Mouse (Mus musculus) MEL (cell line): Measurements from ENCODE around the gene Tulp4. TPM values are rescaled to one million over a fixed set of nuclear protein-coding genes. Genes with fewer than 3 reads are reported as not detected.

Experiments used
- DNase-seq: peaks from one replicate; pipeline ENCODE4 v3.0.0; 2011; ENCODE audit warnings: low read depth, low spot score
- H3K27ac ChIP-seq: 2 replicates; pipeline ENCODE4 v1.5.1; 2012; ENCODE audit warnings: low read depth, mild to moderate bottlenecking, control low read depth, low read length, moderate library complexity; ENCODE audit not compliant: control insufficient read depth
- H3K27me3 ChIP-seq, 2 experiments: fragments of 150-350 bp in 1 of 2; sonication (generic) in 1 of 2; 2 replicates each; pipeline ENCODE4 v1.6.1; 2012; ENCODE audit warnings: low read length in 2 of 2, mild to moderate bottlenecking in 2 of 2, improper control_type of control experiment in 1 of 2, moderate library complexity in 1 of 2; ENCODE audit not compliant: insufficient read depth in 2 of 2, control insufficient read depth in 1 of 2
- H3K36me3 ChIP-seq, 2 experiments: 2 replicates each; pipeline ENCODE4 v1.6.1; 2012 to 2014; ENCODE audit warnings: low read length in 2 of 2, improper control_type of control experiment in 1 of 2, inconsistent platforms in 1 of 2, mild to moderate bottlenecking in 1 of 2; ENCODE audit not compliant: insufficient read depth in 2 of 2, control insufficient read depth in 1 of 2
- H3K4me1 ChIP-seq, 2 experiments: fragments of 150-350 bp in 1 of 2; sonication (generic) in 1 of 2; 2 replicates each; pipeline ENCODE4 v1.6.1; 2012; ENCODE audit warnings: low read length in 2 of 2, improper control_type of control experiment in 1 of 2, mild to moderate bottlenecking in 1 of 2; ENCODE audit not compliant: insufficient read depth in 2 of 2, control insufficient read depth in 1 of 2
- H3K4me3 ChIP-seq, 2 experiments: fragments of 150-350 bp in 1 of 2; sonication (generic) in 1 of 2; 2 replicates each; pipeline ENCODE4 v1.5.1; 2012; ENCODE audit warnings: low read depth in 2 of 2, low read length in 2 of 2, mild to moderate bottlenecking in 2 of 2, moderate library complexity in 2 of 2, control low read depth in 1 of 2, improper control_type of control experiment in 1 of 2; ENCODE audit not compliant: control insufficient read depth in 1 of 2, insufficient read depth in 1 of 2
- H3K79me2 ChIP-seq: 2 replicates; pipeline ENCODE4 v1.6.1; 2012; ENCODE audit warnings: mild to moderate bottlenecking, low read length, moderate library complexity; ENCODE audit not compliant: control insufficient read depth, poor library complexity, insufficient read depth
- H3K9ac ChIP-seq: 2 replicates; pipeline ENCODE4 v1.6.1; 2012; ENCODE audit warnings: low read depth, mild to moderate bottlenecking, control low read depth, low read length, moderate library complexity; ENCODE audit not compliant: control insufficient read depth, poor library complexity, severe bottlenecking
- H3K9me3 ChIP-seq: fragments of 150-350 bp; sonication (generic); replicated peaks from 2 replicates; pipeline ENCODE4 v1.6.1; 2012; ENCODE audit warnings: mild to moderate bottlenecking, low read length, improper control_type of control experiment, moderate library complexity; ENCODE audit not compliant: insufficient read depth
- BHLHE40 ChIP-seq: IDR thresholded peaks from 2 replicates; pipeline ENCODE4 v1.6.1; 2012; ENCODE audit warnings: low read depth, mild to moderate bottlenecking, inconsistent platforms, low read length, improper control_type of control experiment, borderline replicate concordance
- CHD1 ChIP-seq: IDR thresholded peaks from 2 replicates; pipeline ENCODE4 v1.6.1; 2012; ENCODE audit warnings: low read depth, mild to moderate bottlenecking, inconsistent platforms, low read length, improper control_type of control experiment
- CHD2 ChIP-seq: IDR thresholded peaks from 2 replicates; pipeline ENCODE4 v1.6.1; 2011; ENCODE audit warnings: low read length, improper control_type of control experiment
- ELF1 ChIP-seq: IDR thresholded peaks from 2 replicates; pipeline ENCODE4 v1.6.1; 2014; ENCODE audit warnings: low read depth, mild to moderate bottlenecking, inconsistent platforms, low read length, improper control_type of control experiment, moderate library complexity
- ETS1 ChIP-seq: IDR thresholded peaks from 2 replicates; pipeline ENCODE4 v1.6.1; 2012; ENCODE audit warnings: low read depth, mild to moderate bottlenecking, inconsistent platforms, low read length, improper control_type of control experiment, moderate library complexity
- GABPA ChIP-seq: IDR thresholded peaks from 2 replicates; pipeline ENCODE4 v1.6.1; 2012; ENCODE audit warnings: low read depth, mild to moderate bottlenecking, inconsistent platforms, low read length, improper control_type of control experiment, moderate library complexity
- GATA1 ChIP-seq: IDR thresholded peaks from 2 replicates; pipeline ENCODE4 v1.6.1; 2011; ENCODE audit warnings: low read depth, low read length, improper control_type of control experiment
- HCFC1 ChIP-seq: IDR thresholded peaks from 2 replicates; pipeline ENCODE4 v1.6.1; 2012; ENCODE audit warnings: low read depth, mild to moderate bottlenecking, inconsistent platforms, low read length, improper control_type of control experiment, moderate library complexity
- JUND ChIP-seq: IDR thresholded peaks from 2 replicates; pipeline ENCODE4 v1.6.1; 2011; ENCODE audit warnings: low read depth, mild to moderate bottlenecking, improper control_type of control experiment, low read length
- MAX ChIP-seq: IDR thresholded peaks from 2 replicates; pipeline ENCODE4 v1.6.1; 2011; ENCODE audit warnings: low read length, improper control_type of control experiment
- MEF2A ChIP-seq: IDR thresholded peaks from 2 replicates; pipeline ENCODE4 v1.6.1; 2014; ENCODE audit warnings: low read depth, mild to moderate bottlenecking, inconsistent platforms, low read length, improper control_type of control experiment; ENCODE audit not compliant: poor library complexity, insufficient replicate concordance, severe bottlenecking; ENCODE audit errors: extremely low read depth
- MYC ChIP-seq: IDR thresholded peaks from 2 replicates; pipeline ENCODE4 v1.6.1; 2011; ENCODE audit warnings: low read depth, mild to moderate bottlenecking, low read length, improper control_type of control experiment, moderate library complexity
- NRF1 ChIP-seq: IDR thresholded peaks from 2 replicates; pipeline ENCODE4 v1.6.1; 2014; ENCODE audit warnings: low read depth, mild to moderate bottlenecking, inconsistent platforms, low read length, improper control_type of control experiment, moderate library complexity; ENCODE audit not compliant: poor library complexity, insufficient read depth, severe bottlenecking
- POLR2AphosphoS5 ChIP-seq: IDR thresholded peaks from 2 replicates; pipeline ENCODE4 v1.6.1; 2012; ENCODE audit warnings: low read depth, borderline replicate concordance, mild to moderate bottlenecking, inconsistent platforms, low read length, moderate library complexity, mixed read lengths
- SIN3A ChIP-seq: IDR thresholded peaks from 2 replicates; pipeline ENCODE4 v1.6.1; 2012; ENCODE audit warnings: low read length, improper control_type of control experiment, inconsistent platforms
- SMC3 ChIP-seq: IDR thresholded peaks from 2 replicates; pipeline ENCODE4 v1.6.1; 2011; ENCODE audit warnings: low read depth, low read length, improper control_type of control experiment
- TAL1 ChIP-seq: IDR thresholded peaks from 2 replicates; pipeline ENCODE4 v1.6.1; 2012; ENCODE audit warnings: mild to moderate bottlenecking, inconsistent platforms, low read length, moderate library complexity, mixed read lengths
- TBP ChIP-seq: IDR thresholded peaks from 2 replicates; pipeline ENCODE4 v1.8.0; 2011; ENCODE audit warnings: low read depth, low read length, improper control_type of control experiment
- TCF12 ChIP-seq: IDR thresholded peaks from 2 replicates; pipeline ENCODE4 v1.6.1; 2014; ENCODE audit warnings: low read depth, mild to moderate bottlenecking, inconsistent platforms, low read length, improper control_type of control experiment, moderate library complexity
- USF1 ChIP-seq: IDR thresholded peaks from 2 replicates; pipeline ENCODE4 v1.6.1; 2014; ENCODE audit warnings: low read depth, mild to moderate bottlenecking, inconsistent platforms, low read length, improper control_type of control experiment, moderate library complexity
- ZMIZ1 ChIP-seq: IDR thresholded peaks from 2 replicates; pipeline ENCODE4 v1.6.1; 2012; ENCODE audit warnings: low read depth, mild to moderate bottlenecking, inconsistent platforms, low read length, improper control_type of control experiment, moderate library complexity
- ZNF384 ChIP-seq: IDR thresholded peaks from 2 replicates; pipeline ENCODE4 v1.6.1; 2012; ENCODE audit warnings: low read depth, mild to moderate bottlenecking, inconsistent platforms, low read length, improper control_type of control experiment
- polyA plus RNA-seq, 2 experiments: library from polyadenylated mRNA; stranded (reverse) in 1 of 2; unstranded in 1 of 2; fragments of >175 nt in 1 of 2; fragments of >200 nt in 1 of 2; gene quantifications; 2 replicates each; pipeline versions ENCODE4 v1.2.1 to v1.2.4; 2012; ENCODE audit warnings: low replicate concordance in 2 of 2, low read depth in 1 of 2; ENCODE audit not compliant: insufficient read length in 2 of 2, insufficient read depth in 1 of 2, missing spikeins in 1 of 2
- total RNA-seq: library from RNA; depleted of rRNA; stranded (reverse); fragments of 300-350 nt; gene quantifications from 2 replicates; pipeline ENCODE4 v1.2.3, GENCODE M21; 2012

The Tulp4 gene
- total and polyA plus RNA-seq, 3 experiments: 7.7 to 59.2 TPM; not detected in 1

DNA sequence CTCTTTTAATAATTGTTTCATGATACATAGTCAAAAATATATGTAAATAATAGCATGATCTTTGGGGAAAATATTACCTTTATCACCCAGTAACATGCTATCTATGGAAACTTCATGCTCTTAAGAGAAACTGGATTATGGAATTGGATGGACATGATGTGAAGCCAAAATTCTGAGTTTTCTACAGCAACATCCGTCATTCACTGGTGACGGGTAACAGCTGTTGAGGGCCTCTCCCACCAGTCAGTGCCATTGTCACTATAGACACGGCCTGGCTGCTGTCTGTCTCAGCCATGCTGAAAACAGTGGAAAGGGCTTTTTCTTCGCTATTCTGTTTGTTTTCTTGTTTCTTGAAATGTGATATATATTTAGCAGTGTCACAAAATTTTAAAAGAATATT, 76.5 kb downstream of the Tulp4 start:
- peaks cover 0 to 6% of the 10 kb centered on the region in 2 experiments; a peak in 1 of 4 replicates for H3K4me1 ChIP-seq
- H3K27ac ChIP-seq: no peak overlapping the region
- TF ChIP-seq JUND: no peak
- TF ChIP-seq TBP: no peak
- TF ChIP-seq BHLHE40: no peak
- no peak for TF ChIP-seq HCFC1
- H3K79me2 ChIP-seq: no peaks in the 10 kb centered on the region
- no peak overlapping the region for H3K4me3 ChIP-seq
- no peaks in the 10 kb centered on the region for H3K9me3 ChIP-seq
- peaks cover 0 to 3% of the 10 kb centered on the region in 2 experiments; a peak in 1 of 4 replicates for H3K36me3 ChIP-seq
- H3K27me3 ChIP-seq: no peaks in the 10 kb centered on the region
- DNase-seq: no peak
- H3K9ac ChIP-seq: no peak overlapping the region

- no peak overlapping the region for H3K27ac ChIP-seq
- peaks cover 0 to 6% of the 10 kb centered on the region in 2 experiments; a peak in 1 of 4 replicates for H3K4me1 ChIP-seq
- no peak overlapping the region for H3K9ac ChIP-seq
- peak; percentile 54 for DNase-seq
- TF ChIP-seq CHD2 (no peak), POLR2AphosphoS5 (no peak), MEF2A (no peak), ZMIZ1 (no peak), TCF12 (no peak), ETS1 (no peak), SIN3A (no peak), ZNF384 (no peak), GABPA (no peak), SMC3 (no peak), NRF1 (no peak), GATA1 (no peak), CHD1 (no peak), TAL1 (no peak), USF1 (no peak), MYC (no peak), ELF1 (no peak), MAX (no peak), HCFC1 (no peak), JUND (no peak)
- TF ChIP-seq, all 39 proteins: peak for 0
- H3K36me3 ChIP-seq: peaks cover 0 to 3% of the 10 kb centered on the region in 2 experiments; a peak in 1 of 4 replicates
- no peak overlapping the region for H3K4me3 ChIP-seq
- H3K79me2 ChIP-seq: no peaks in the 10 kb centered on the region
- no peaks in the 10 kb centered on the region for H3K9me3 ChIP-seq
- no peaks in the 10 kb centered on the region for H3K27me3 ChIP-seq
These were observed 80.4 kb downstream of the Tulp4 start for GRCm38 (mm10) chr17:6186651-6187050.
